ENCODE assay signal across 8 mouse cellular contexts in the genomic region with DNA sequence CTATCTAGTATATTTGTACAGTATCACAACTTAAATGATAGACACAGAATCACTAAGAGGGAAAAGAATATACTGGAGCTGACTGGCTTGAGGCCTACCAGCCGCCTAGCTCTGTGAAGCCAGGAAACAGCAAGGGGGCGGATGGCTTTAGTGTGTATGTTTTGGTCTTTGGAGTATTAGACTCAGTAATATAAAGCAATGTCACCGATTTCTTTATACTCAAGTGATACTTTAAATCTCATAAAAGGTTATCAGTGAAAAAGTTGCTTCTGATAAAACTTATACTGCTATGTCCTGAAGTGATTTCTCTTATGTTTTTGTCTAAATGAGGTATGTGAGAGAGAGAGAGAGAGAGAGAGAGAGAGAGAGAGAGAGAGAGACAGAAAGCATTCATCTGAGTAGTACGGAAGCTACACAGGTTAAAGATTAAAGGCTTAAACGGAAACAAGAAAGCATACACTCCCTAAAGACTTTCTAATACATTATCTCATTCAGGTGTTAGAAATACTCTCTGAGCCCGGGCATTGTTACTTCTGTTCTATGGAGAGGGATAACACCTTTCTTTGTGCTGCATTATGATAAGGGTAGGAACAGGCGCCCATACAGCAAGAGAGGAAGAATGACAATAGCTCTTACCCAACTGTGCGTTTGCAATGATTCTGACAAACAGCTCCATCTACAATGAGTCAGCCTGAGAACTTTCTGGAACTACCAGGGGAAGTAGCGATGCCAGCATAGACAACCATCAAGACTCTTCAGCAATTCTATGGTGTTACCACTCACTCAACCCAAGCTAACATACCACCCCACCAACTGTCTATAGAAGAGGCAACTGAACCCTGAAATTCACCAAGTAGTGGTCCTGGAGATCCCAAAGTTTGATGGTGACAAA. TPM values are rescaled to one million over a fixed set of nuclear protein-coding genes. Genes with fewer than 3 reads are reported as not detected.
DNase-seq lines count a peak whose midpoint lies in the region; ATAC-seq and TF ChIP-seq lines count a peak whose summit lies in the region.

No protein-coding gene starts in this region.

- H3K27me3 ChIP-seq in hindbrain, embryonic 13.5 days = peaks cover 6% of the 10 kb centered on the region; the same call in 1 of the 2 replicates
- no peaks in the 10 kb centered on the region for H3K27me3 ChIP-seq in hindbrain, embryonic 12.5 days
- H3K27me3 ChIP-seq in midbrain, postnatal 0 days (ENCODE audit: insufficient read depth, low read length) = no peaks in the 10 kb centered on the region
- H3K27me3 ChIP-seq in midbrain, embryonic 13.5 days = peaks cover 28% of the 10 kb centered on the region

- H3K4me3 ChIP-seq in hindbrain, embryonic 13.5 days = no peak overlapping the region
- no peak overlapping the region for H3K4me3 ChIP-seq in hindbrain, embryonic 12.5 days
- no peak overlapping the region for H3K4me3 ChIP-seq in midbrain, postnatal 0 days (ENCODE audit: low read depth, low read length)
- H3K4me3 ChIP-seq in midbrain, embryonic 13.5 days (replicated peaks) = no peak overlapping the region

- H3K9ac ChIP-seq in hindbrain, embryonic 13.5 days = no peak overlapping the region
- no peak overlapping the region for H3K9ac ChIP-seq in hindbrain, embryonic 12.5 days
- H3K9ac ChIP-seq in midbrain, postnatal 0 days (replicated peaks; ENCODE audit: low read length, poor library complexity, severe bottlenecking) = no peak overlapping the region
- no peak overlapping the region for H3K9ac ChIP-seq in midbrain, embryonic 13.5 days (replicated peaks)

- peaks cover 13% of the 10 kb centered on the region for H3K4me1 ChIP-seq in hindbrain, embryonic 13.5 days (replicated peaks)
- peaks cover 9% of the 10 kb centered on the region for H3K4me1 ChIP-seq in hindbrain, embryonic 12.5 days
- no peaks in the 10 kb centered on the region; the same call in 1 of the 2 replicates for H3K4me1 ChIP-seq in midbrain, postnatal 0 days (ENCODE audit: insufficient read depth, low read length)
- peaks cover 19% of the 10 kb centered on the region for H3K4me1 ChIP-seq in midbrain, embryonic 13.5 days (replicated peaks)

- no peak for TF ChIP-seq CTCF in midbrain, postnatal 0 days (IDR thresholded peaks at IDR 0.05)

- no peak overlapping the region for H3K4me2 ChIP-seq in hindbrain, embryonic 13.5 days
- H3K4me2 ChIP-seq in hindbrain, embryonic 12.5 days (replicated peaks) = no peak overlapping the region
- no peak overlapping the region for H3K4me2 ChIP-seq in midbrain, postnatal 0 days (ENCODE audit: low read depth, low read length, poor library complexity, severe bottlenecking)
- H3K4me2 ChIP-seq in midbrain, embryonic 13.5 days (replicated peaks) = no peak overlapping the region

- ATAC-seq in hindbrain, embryonic 13.5 days (ENCODE audit: low FRiP score) = 0 out of 2 replicates have a peak, but pooled peaks have one; percentile 2
- ATAC-seq in hindbrain, embryonic 12.5 days (ENCODE audit: low FRiP score) = no peak
- no peak for ATAC-seq in midbrain, postnatal 0 days (ENCODE audit: low FRiP score)
- no peak for ATAC-seq in midbrain, embryonic 13.5 days
- 0 out of 2 replicates have a peak, but pooled peaks have one; percentile 9 for ATAC-seq in common myeloid progenitor, adult 5-6 weeks (replicated peaks; ENCODE audit: low read depth, poor library complexity, severe bottlenecking)

- WGBS in hindbrain, embryonic 13.5 days = 82% methylated on average over 9 of the region's 9 CpGs
- 79% methylated on average over 9 of the region's 9 CpGs for WGBS in hindbrain, embryonic 12.5 days
- 70% methylated on average over 9 of the region's 9 CpGs for WGBS in midbrain, postnatal 0 days
- WGBS in midbrain, embryonic 13.5 days = 75% methylated on average over 9 of the region's 9 CpGs

- no peaks in the 10 kb centered on the region for H3K9me3 ChIP-seq in hindbrain, embryonic 13.5 days
- no peaks in the 10 kb centered on the region for H3K9me3 ChIP-seq in hindbrain, embryonic 12.5 days (replicated peaks)
- H3K9me3 ChIP-seq in midbrain, postnatal 0 days (ENCODE audit: low read length) = no peaks in the 10 kb centered on the region
- no peaks in the 10 kb centered on the region for H3K9me3 ChIP-seq in midbrain, embryonic 13.5 days

- DNase-seq in midbrain, postnatal 0 days (ENCODE audit: low spot score) = peak; percentile 10
- peak; percentile 73 for DNase-seq in naive thymus-derived CD4-positive, alpha-beta T cell, adult 2 months (ENCODE audit: low read depth)
- no peak for DNase-seq in thymus, adult 18-20 months
- DNase-seq in adrenal gland, adult 2 months = no peak

- H3K27ac ChIP-seq in hindbrain, embryonic 13.5 days = no peak overlapping the region
- H3K27ac ChIP-seq in hindbrain, embryonic 12.5 days = no peak overlapping the region
- no peak overlapping the region for H3K27ac ChIP-seq in midbrain, postnatal 0 days (ENCODE audit: low read depth, low read length)
- no peak overlapping the region for H3K27ac ChIP-seq in midbrain, embryonic 13.5 days

- H3K36me3 ChIP-seq in hindbrain, embryonic 13.5 days = peaks cover 4% of the 10 kb centered on the region
- H3K36me3 ChIP-seq in hindbrain, embryonic 12.5 days = no peaks in the 10 kb centered on the region
- H3K36me3 ChIP-seq in midbrain, postnatal 0 days (ENCODE audit: insufficient read depth, low read length) = 0 out of 2 replicates have a peak, but pooled peaks cover 4% of the 10 kb centered on the region
- no peaks in the 10 kb centered on the region for H3K36me3 ChIP-seq in midbrain, embryonic 13.5 days

RNA-seq across cellular contexts. Expression of a gene that starts 39.7 kb away (rescaled TPM):
- polyA plus RNA-seq in hindbrain, embryonic 13.5 days (2015; fragmentation: Nextera tagmentation; extraction: Ambion mirVana) = 5.0 and 5.5 TPM in 2 replicates
- polyA plus RNA-seq in hindbrain, embryonic 12.5 days (2016; fragmentation: Nextera tagmentation; extraction: Ambion mirVana) = 8.8 and 9.2 TPM in 2 replicates
- total RNA-seq in midbrain, postnatal 0 days (2014; rRNA removed) = 3.7 and 5.3 TPM in 2 replicates
- 3.2 and 3.7 TPM in 2 replicates for polyA plus RNA-seq in midbrain, postnatal 0 days (2015; fragmentation: Nextera tagmentation; extraction: Ambion mirVana)
- 5.8 and 7.7 TPM in 2 replicates for polyA plus RNA-seq in midbrain, embryonic 13.5 days (2015; fragmentation: Nextera tagmentation; extraction: Ambion mirVana)
- 49.9 and 61.7 TPM in 2 replicates for total RNA-seq in common myeloid progenitor, adult 5-6 weeks (2017)
- 10 to 100 TPM in 1 of 2 experiments, 1 to 10 TPM in 1; 9.6 to 15.5 TPM for total RNA-seq in adrenal gland, adult 2 months (2021)
- polyA plus RNA-seq in adrenal gland, adult 2 months (2012; rRNA removed) = 1.0 and 1.1 TPM in 2 replicates

Comparison
In these comparisons a context has a peak if more than half of its experiments do, and no peak if none do; other contexts are left out.
1. ATAC-seq: peak in hindbrain, embryonic 13.5 days (single experiment) and common myeloid progenitor, adult 5-6 weeks (single experiment); none in hindbrain, embryonic 12.5 days (single experiment), midbrain, postnatal 0 days (single experiment) and midbrain, embryonic 13.5 days (single experiment).
2. DNase-seq: peak in midbrain, postnatal 0 days (single experiment) and naive thymus-derived CD4-positive, alpha-beta T cell, adult 2 months (single experiment); none in thymus, adult 18-20 months (0 of 2) and adrenal gland, adult 2 months (single experiment).